Mouse (Mus musculus) heart, postnatal 10 days (tissue): Measurements from ENCODE around the gene Trappc4. TPM values are rescaled to one million over a fixed set of nuclear protein-coding genes. Genes with fewer than 3 reads are reported as not detected.
"Not testable (repeated sequence)": the region's sequence is repeated elsewhere in the genome, so short reads cannot be mapped to it uniquely, and the experiment has no call there.

Experiments used
- DNase-seq, 2 experiments: peaks; one replicate each; pipeline ENCODE4 v3.0.0; 2021
- intact Hi-C: fragments of 180-260 bp; cut with DNase I; formaldehyde crosslinking; loops from one replicate; pipeline ENCODE4 v1.15.1; 2025
- total RNA-seq, 2 experiments: library from RNA; stranded (reverse); gene quantifications; 2 replicates each; pipeline ENCODE4 v1.2.3; 2021

The Trappc4 gene
- total RNA-seq = 10 to 100 TPM; 34.8 to 42.5 TPM

DNA sequence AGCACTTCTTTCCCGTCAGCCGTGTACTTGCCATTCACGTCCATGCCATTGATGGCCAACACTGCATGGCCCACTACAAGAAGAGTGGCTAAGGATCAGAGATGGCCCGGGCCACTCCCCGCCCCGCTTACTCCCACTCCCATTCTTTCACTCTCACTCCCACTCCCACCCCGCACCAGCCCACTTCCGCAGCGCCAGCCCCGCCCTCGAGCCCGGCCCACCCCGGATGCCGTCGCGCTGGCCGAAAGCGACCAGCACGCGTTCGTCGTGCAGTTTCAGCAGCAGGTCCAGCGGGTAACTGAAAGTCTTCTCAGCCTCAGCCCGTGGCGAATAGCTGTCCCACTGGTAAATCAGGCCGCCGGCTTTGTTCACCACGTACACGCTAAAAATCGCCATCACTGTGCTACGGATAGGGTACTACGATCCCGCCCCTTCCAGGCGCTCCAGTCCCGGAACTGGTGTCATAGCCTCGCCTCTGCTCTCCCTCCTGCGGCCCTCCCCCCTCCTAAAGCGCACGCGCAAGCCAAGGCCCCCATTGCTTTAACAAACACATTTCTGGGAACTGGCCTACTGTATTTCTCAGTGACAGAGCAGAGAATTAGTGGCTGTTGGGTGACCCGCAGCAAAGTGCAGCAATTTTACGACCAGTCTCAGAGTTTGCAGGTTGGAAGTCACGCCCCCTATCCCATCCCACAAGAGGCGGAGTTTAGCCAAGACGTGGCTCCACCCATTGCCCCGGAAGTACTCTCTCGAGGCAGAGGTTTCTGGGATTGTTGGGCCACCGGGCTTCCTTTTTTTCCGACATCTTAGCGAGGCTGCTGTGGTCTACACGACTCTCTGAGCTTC, at the start of gene Trappc4, which contains the start of gene Rps25:
Gene Trappc4, minus strand, starts transcription at position 695 of the 846 bp plus-strand sequence.
Gene Rps25, plus strand, starts transcription at position 234 of the 846 bp plus-strand sequence.
- intact Hi-C loops = no loop called here
- DNase-seq = peak; percentile 96 to 97

DNA sequence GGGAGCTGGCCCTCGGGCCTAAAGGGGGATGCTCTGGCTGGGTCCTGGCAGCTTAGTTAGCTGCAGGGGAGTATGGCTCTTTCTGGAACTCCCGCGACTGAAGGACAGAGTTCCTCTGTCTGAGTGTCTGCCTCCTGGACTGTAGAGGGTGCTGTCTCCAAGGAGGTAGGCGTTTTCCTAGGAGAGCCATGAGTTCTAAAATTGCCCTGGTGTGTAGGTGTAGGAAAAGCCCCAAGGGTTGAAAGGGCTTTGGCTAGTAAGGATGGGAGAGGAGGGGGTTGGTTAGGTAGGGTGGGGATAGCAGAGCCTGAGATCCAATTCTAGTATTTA, 47.5 kb upstream of the Trappc4 start, which contains the start of gene Upk2:
Gene Upk2, minus strand, starts transcription at position 86 of the 330 bp plus-strand sequence.
- no peak for DNase-seq

DNA sequence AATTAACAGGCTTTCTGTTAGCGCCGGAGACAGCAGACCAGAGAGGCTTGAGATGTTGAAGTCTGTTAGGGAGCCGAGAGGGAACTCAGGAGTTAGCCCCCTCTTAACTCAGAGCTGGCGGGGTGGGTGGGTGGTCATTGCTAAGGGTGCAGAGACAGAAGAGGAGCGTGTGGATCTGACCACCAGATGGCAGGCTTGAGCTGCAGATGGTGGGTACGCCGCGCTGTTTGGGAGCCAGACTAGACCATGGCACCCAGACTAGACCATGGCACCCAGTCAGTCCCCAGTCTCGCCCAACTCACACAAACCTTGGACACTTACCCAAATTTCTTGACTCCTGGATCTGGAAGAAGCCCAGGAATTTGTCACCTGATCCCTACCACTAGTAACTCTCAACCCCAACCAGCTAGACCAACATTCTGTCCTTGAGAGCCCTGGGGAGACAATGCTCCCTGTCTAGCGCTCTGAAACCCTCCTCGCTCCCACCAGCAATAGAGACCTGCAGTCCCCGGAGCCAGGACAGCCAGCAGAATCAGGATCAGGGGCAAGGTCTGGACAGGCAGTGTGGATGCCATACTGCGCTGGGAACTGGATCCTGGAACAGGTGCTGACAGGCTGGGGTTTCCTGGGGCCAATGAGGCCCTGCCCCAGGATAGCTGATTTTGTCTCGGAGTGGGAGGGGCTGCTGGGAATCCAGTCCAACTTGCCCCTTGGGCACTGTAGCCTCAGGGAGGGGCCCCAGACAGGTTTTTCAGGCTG, 46.9 kb upstream of the Trappc4 start:
- intact Hi-C loops = loop anchor here (1.0 kb wide), 3 partner anchors 23 to 198 kb away; no protein-coding TSS in a partner anchor
- peak; percentile 85 to 94 for DNase-seq

More for the DNA sequence above, 47.5 kb upstream of the Trappc4 start, which contains the start of gene Upk2:
- intact Hi-C loops = loop anchor here (1.0 kb wide), 3 partner anchors 22 to 197 kb away; no protein-coding TSS in a partner anchor

DNA sequence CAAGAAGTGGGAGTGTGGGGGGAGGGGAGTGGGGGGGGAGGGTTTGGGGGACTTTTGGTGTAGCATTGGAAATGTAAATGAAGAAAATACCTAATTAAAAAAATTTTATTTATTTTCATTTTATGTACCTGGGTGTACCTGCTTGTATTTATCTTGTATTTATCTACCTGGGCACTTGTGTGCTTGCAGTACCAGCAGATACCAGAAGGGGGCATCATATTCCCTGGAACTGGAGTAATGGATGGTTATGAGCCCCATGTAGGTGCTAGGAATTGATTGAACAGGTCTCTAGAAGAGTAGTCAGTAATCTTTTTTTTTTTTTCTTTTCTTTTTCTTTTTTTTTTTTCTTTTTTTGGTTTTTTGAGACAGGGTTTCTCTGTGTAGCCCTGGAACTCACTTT, 43.0 kb upstream of the Trappc4 start:
- intact Hi-C loops = no loop called here

DNA sequence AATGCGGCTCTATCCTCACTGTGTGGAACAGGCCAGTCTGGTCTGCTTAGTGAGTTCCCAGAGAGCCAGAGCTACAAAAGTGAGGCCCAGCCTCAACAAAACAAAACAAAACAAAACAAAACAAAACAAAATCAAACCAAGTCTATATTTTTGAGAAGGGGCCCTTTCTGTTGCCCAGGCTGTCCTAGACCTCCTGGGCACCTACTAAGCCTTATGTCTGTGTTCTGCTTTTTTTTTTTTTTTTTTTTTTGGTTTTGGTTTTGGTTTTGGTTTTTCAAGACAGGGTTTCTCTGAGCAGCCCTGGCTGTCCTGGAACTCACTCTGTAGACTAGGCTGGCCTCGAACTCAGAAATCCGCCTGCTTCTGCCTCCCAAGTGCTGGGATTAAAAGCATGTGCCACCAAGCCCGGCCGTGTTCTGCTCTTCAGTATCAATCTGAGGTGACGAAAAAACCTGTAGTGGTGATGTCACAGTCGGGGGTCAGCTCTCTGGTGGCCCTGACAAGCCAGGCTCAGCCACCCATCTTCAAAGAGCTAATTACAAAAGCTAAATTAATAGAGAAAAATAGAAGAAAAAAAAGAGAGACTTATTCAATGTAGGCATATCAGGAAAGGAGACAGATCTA, 37.1 kb upstream of the Trappc4 start:
- intact Hi-C loops, DNase-seq: not testable (repeated sequence)

More for the DNA sequence above, 43.0 kb upstream of the Trappc4 start:
- no peak for DNase-seq

DNA sequence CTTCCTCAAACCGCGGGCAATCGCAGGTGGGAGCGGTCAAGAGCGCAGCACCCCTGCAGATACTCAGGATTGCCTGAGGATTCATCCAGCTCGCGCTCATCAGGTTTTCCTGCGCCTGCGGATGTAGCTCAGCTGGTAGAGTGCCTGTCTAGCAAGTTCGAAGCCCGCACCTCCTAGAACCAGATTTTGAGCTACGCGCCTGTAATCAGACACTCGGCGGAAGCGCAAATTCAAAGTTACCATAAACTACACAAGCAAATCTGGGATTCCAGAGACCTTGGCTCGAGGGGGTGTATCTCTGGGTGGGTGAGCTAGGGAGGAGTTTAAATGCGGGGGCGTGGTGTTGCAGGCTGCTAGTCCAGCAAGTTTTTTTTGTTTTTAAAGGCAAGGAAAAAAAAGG, 33.6 kb upstream of the Trappc4 start, which contains the start of gene Foxr1:
Gene Foxr1, minus strand, starts transcription at position 176 of the 400 bp plus-strand sequence.
- no peak for DNase-seq
- intact Hi-C loops = no loop called here

DNA sequence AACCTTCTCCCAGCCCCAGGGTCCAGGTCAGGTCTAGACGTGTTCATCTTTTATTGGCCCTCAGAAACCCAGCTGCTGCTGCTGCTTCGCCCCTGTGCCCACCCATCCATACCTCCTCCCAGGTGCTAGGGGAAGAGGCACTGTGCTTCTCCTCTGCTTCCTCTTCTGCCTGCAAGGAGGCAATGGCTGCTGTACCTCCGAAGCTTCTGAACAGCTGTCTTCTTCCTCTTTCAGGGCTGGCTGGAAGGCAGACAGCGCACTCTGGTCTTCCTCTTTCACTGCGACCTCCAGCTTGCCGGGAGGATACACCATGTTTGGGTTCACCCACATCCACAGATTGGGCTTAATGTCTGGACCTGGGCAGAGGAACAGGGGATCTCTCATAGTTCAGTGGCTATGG, 28.3 kb upstream of the Trappc4 start:
- no peak for DNase-seq
- intact Hi-C loops = no loop called here

DNA sequence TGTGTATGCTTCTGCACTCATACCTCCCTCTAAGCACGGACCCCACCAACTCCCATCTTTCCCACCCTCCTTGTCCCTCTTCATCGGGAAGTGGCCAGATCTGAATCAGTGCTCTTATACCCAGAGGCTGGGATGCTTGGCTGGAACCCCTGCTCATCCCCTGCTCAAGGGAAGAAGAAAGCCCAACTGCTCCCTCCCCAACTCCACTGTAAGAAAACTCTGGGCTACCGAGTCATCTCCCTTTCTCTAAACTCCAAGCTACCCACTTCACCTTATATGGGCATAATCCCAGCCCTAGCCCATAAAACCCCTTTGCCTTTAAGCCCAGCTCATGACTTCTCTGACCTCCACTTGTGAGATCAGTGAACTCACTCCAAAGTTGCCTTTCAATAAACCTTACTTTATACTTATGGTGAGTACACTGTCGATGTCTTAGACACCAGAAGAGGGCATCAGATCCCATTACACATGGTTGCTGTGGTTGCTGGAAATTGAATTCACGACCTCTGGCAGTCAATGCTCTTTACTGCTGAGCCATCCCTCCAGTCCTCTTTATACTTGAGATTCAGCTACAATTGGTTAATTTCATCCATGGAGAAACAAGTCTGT, 25.3 kb upstream of the Trappc4 start:
- intact Hi-C loops = no loop called here
- no peak for DNase-seq

DNA sequence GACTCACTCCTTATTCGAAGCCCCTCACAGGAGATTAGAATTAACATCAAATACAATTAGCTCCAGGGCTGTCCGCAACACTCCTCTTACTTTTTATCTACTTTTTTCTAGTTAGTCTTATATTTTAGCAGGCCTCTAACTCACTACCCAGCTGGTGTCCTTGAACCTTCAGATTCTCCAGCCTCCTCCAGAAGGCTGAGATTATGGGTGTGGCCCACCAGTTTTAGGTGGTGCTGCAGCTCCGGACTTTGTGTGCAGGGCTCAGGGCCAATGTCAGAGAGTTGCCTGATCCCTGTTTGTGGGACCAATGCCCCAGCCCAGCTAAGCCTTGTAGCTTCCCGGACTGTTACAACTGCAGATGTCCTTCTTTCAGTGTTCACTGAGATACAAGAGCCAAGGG, 16.2 kb upstream of the Trappc4 start:
- intact Hi-C loops = no loop called here
- no peak for DNase-seq

DNA sequence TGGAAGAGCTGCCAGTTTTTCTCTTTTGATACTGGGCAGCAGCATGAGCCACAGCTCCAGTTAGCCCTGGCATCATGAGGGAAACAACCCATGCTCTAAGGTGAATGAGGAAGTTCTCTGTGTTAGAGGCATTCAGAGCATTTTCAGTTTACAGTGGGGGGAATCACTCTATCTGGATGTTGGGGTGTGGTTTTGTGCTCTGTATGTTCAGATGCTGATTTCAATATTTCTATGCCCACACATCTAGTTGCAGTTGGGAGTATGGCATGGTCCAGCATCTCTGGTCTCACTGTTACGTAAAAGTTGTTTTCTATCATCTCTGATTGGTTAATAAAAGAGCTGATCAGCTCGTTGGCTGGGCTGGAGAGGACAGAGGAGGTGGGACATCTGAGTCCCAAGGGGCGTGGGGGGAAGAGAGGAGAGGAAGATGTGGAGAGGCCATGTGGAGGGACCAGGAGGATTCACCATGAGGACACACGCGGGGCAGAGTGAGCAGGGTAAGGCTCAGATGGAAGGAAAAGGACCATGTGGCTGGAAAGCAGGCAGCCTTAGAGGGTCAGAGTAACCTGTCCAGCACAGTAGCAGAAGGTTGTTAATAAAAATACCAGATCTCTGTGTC, 13.0 kb upstream of the Trappc4 start:
- no peak for DNase-seq
- intact Hi-C loops = no loop called here

DNA sequence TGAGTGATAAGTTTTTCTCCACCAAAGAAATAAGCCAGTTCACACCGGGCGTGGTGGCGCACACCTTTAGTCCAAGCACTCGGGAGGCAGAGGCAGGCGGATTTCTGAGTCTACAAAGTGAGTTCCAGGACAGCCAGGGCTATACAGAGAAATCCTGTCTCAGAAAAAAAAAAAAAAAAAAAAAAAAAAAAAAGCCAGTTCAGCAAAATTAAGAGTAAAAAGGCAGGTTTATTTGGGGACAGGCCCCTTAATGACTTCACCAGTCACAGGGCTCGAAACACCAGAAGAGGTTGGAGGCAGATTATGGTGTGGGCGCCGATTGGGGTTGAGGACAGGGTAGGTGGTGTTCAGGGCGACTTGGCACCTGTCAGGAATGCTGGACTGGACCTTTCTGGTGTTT, 12.3 kb upstream of the Trappc4 start:
- DNase-seq, intact Hi-C loops: not testable (repeated sequence)

DNA sequence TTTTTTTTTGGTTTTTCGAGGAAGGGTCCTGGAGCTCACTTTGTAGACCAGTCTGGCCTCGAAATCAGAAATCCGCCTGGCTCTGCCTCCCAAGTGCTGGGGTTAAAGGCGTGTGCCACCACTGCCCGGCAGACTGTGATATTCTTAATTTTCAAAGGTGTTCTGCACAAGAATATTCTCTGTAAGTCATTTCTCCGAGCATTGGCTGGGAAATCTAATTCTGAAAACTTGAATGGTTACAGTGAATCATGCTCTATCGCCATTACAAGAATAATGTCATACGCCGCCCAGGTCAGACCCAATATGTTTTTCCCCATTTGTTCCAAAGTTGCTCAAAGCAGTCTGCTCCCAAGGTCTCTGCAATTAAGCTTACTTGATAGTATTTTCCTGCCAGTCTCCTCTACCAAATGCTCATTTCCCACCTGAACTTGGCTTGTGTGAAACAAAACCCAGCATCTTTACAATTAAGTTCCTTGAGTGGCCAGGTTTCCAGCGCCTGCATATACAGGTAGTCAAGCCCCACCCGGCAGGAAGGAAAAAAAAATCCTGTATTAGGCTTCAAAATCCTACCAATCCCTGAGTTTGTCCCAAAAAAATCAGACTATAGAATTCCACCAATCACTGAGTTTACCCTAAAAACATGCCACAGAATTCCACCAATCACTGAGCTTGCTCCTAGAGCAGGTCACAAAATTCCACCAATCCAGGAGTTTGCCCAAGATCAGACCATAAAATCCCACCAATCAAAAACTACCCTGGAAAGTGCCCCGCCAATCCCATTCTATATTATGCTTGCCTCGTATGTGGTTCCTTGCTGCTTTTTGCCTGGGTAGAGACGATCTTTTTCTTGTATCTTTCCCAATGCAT, 11.4 kb upstream of the Trappc4 start, which contains the start of gene Ccdc84:
Gene Ccdc84, minus strand, starts transcription at position 51 of the 867 bp plus-strand sequence.
- intact Hi-C loops = no loop called here
- no peak for DNase-seq

DNA sequence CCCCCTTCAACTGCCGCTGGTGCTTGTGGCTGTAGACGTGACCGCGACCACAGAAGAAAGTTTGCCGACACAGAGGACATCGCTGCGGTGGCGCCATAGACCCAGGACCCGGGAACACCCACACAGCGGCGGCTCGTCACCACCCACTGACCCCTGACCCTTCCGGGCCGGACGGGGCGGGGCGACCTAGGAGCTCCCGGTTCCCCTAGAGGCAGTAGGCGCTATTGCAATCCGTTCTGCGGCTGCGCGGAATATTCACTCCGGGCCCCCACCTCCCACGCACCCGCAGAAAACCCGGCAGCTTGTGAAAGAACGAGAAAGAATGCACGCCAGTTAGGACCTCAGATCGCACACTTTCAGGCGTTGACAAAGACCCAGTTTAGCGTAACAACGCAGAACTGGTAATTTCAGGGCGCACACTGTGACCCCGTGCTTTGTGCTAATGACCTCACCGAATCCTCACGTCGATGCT, 10.5 kb upstream of the Trappc4 start:
- intact Hi-C loops = no loop called here
- DNase-seq = peak; percentile 97 to 98

DNA sequence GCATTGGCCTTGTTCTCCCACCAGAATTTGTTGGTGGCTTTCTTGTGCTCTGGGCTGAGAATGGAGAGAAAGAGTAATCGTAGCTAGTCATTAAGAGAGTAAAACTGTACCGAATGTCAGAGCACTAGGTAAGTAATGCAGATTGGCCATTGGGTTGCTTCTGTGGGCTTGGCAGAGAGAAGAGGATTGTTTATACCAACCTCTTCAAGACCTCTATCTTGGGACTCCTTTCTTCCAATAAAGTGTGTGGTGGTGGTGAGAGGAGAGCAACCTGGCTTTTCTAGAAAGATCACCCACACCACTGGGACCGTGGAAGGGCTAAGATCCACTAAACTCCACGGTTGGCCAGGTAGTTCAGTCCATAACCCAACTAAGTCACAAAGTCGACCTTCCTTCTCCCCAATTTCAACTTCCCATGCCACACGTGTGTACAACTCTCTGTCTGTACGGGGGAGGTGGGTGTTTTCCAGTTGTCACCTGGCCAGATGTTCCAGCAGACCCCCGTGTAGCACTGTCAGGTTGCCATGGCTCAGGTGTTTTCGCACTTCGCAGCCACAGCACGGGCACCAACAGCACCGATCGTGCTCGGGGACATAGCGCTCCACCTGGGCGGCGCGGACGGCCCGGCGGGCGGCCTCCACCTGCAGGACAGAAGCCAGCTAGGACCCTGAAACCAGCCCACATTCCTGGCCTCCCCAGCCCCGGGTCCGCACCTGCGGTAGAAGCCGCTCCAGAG, 9.9 kb upstream of the Trappc4 start:
- intact Hi-C loops = no loop called here
- no peak for DNase-seq

DNA sequence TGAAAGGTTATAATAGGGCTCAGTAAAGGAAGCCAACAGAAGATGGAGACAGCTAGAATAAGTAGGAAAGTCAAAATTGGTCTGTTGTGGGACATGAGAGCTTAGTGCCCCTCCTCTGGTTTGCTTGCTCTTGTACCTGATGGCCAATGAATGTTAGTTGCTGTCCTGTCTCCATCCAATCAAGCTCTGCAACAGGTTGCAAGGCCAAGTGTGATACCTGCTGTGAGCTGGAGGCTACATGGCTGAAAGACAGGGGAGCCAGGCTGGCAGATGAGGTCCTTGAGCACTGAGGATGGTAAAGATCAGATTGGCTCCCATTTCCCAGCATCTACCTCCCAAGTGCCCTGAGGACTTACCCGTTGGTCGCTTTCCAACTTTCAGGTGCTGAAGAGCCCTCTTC, 5.4 kb upstream of the Trappc4 start:
- no peak for DNase-seq
- intact Hi-C loops = no loop called here

DNA sequence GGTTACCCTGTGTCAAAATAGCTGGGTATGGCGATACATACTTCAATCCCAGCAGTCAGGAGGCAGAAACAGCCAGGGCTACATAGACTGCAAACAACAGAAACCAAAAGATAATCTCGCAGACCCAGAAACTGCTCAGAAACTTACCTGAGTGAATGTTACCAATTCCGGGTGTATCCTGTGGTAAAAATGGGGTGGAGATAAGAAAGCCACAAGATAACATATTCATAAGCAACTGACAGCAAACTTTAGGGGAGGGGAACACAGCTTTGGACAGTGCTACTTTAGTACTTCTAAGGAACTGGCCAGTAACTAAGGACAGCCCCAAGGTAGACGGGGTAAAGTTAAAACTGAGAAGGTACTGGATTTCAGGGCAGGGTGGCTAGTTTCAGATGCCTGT, 4.9 kb upstream of the Trappc4 start:
- intact Hi-C loops = no loop called here
- no peak for DNase-seq

DNA sequence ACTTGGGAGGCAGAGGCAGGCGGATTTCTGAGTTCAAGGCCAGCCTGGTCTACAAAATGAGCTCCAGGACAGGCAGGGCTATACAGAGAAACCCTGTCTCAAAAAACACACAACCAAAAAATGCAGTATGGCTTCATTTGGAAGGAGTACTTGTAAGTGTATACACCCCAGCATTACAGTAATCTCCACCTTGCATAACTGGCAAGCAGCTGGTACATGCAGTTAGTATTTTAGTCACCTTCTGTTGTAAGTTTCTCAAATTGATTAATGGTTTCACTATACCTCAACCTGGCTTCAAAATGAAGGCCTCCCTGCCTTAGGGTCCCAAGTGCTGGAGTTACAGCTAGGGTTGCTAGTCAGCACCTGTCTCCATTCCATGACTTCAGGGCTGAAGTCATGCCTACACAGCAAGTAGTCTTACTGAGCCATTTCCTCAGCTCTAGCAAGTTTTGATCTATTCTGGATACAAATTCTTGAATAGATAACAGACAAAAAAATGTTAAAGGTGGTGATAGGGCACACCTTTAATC, 4.3 kb upstream of the Trappc4 start:
- intact Hi-C loops = no loop called here
- no peak for DNase-seq
